ENCODE assay signal across 21 mouse cellular contexts in the genomic region with DNA sequence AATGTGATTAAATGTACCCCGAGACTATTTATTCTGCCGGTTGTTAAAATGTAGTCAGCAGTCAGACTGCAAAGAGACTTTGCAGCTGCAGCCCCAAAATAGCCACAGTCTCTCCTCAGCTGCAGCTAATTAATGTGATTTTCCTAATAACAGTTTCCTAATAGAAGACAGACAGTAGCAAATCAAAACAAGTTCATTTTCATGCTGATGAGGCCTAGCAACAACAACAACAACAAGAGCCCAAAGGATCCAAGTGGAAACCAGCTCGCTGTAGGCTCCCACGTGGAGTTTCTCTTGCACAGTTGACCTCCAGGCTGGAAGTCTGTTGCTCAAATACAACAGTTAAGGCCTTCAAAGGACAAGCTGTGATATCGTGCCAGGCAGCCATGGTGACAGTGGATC.
DNase-seq lines count a peak whose midpoint lies in the region; ATAC-seq and TF ChIP-seq lines count a peak whose summit lies in the region.
"Had no signal": no experiment of that assay in that cellular context is flagged by ENCODE, and none has a peak within 500 bp of the region (broad histone marks: within the 10 kb centered on the region; RNA-seq: fewer than 3 reads in every experiment).

No protein-coding gene starts in this region.

- no peak overlapping the region for H3K27ac ChIP-seq in hindbrain, postnatal 0 days
- H3K27ac ChIP-seq in hindbrain, embryonic 10.5 days, result no peak overlapping the region
- H3K27ac ChIP-seq: embryonic facial prominence, embryonic 15.5 days; heart, embryonic 10.5 days; hindbrain, embryonic 13.5 days; intestine, embryonic 15.5 days; left cerebral cortex, adult 2 months; limb, embryonic 10.5 days; liver, embryonic 12.5 days had no signal

- DNase-seq in hindbrain, postnatal 0 days (ENCODE audit: low spot score), result peak; percentile 36
- DNase-seq in hindbrain, embryonic 10.5 days (ENCODE audit: low spot score), result no peak
- DNase-seq in brain, adult 2 months (ENCODE audit: low read depth, low spot score), result peak; percentile 68
- peak; percentile 2 to 3 for DNase-seq in kidney, adult 8-10 months
- peak; percentile 34 to 44 for DNase-seq in kidney, postnatal 4 days
- no peak for DNase-seq in right cerebral cortex, postnatal 25 days
- no peak for DNase-seq in gastrocnemius, postnatal 10 days
- DNase-seq: adrenal gland, postnatal 25 days; cerebellum, adult 9-11 months; embryo, embryonic 11 days; heart, postnatal 10 days; thymus, postnatal 36 days had no signal

- H3K4me3 ChIP-seq in hindbrain, postnatal 0 days (ENCODE audit: low read length), result no peak overlapping the region
- H3K4me3 ChIP-seq in hindbrain, embryonic 10.5 days, result no peak overlapping the region
- H3K4me3 ChIP-seq: embryonic facial prominence, embryonic 15.5 days; heart, embryonic 10.5 days; hindbrain, embryonic 13.5 days; intestine, embryonic 15.5 days; left cerebral cortex, adult 2 months; limb, embryonic 10.5 days; liver, embryonic 12.5 days; myocyte had no signal

- 50% methylated on average over 5 of the region's 5 CpGs for WGBS in hindbrain, postnatal 0 days
- 76% methylated on average over 5 of the region's 5 CpGs for WGBS in hindbrain, embryonic 10.5 days

- H3K36me3 ChIP-seq in hindbrain, postnatal 0 days (ENCODE audit: insufficient read depth, low read length), result no peaks in the 10 kb centered on the region
- H3K36me3 ChIP-seq in hindbrain, embryonic 10.5 days, result no peaks in the 10 kb centered on the region
- H3K36me3 ChIP-seq: embryonic facial prominence, embryonic 15.5 days; heart, embryonic 10.5 days; hindbrain, embryonic 13.5 days; intestine, embryonic 15.5 days; limb, embryonic 10.5 days; liver, embryonic 12.5 days had no signal

- 0 out of 2 replicates have a peak, but pooled peaks have one; percentile 35 for ATAC-seq in hindbrain, postnatal 0 days
- ATAC-seq: intestine, embryonic 15.5 days; liver, embryonic 12.5 days had no signal

- H3K9me3 ChIP-seq in hindbrain, postnatal 0 days (ENCODE audit: low read length), result no peaks in the 10 kb centered on the region
- H3K9me3 ChIP-seq in hindbrain, embryonic 10.5 days, result no peaks in the 10 kb centered on the region
- H3K9me3 ChIP-seq: embryonic facial prominence, embryonic 15.5 days; heart, embryonic 10.5 days; hindbrain, embryonic 13.5 days; intestine, embryonic 15.5 days; limb, embryonic 10.5 days; liver, embryonic 12.5 days had no signal

- no peak for TF ChIP-seq CTCF in hindbrain, postnatal 0 days (IDR thresholded peaks at IDR 0.05; ENCODE audit: low read depth)

- no peak overlapping the region for H3K9ac ChIP-seq in hindbrain, postnatal 0 days (replicated peaks; ENCODE audit: low read length)
- H3K9ac ChIP-seq: embryonic facial prominence, embryonic 15.5 days; hindbrain, embryonic 13.5 days; intestine, embryonic 15.5 days; liver, embryonic 12.5 days had no signal

- no peak overlapping the region for H3K4me2 ChIP-seq in hindbrain, postnatal 0 days (ENCODE audit: low read depth, low read length)
- H3K4me2 ChIP-seq: embryonic facial prominence, embryonic 15.5 days; hindbrain, embryonic 13.5 days; intestine, embryonic 15.5 days; liver, embryonic 12.5 days; midbrain, embryonic 11.5 days had no signal

- no peaks in the 10 kb centered on the region for H3K4me1 ChIP-seq in hindbrain, postnatal 0 days (ENCODE audit: insufficient read depth, low read length)
- no peaks in the 10 kb centered on the region for H3K4me1 ChIP-seq in hindbrain, embryonic 10.5 days (replicated peaks)
- H3K4me1 ChIP-seq: hindbrain, embryonic 13.5 days; intestine, embryonic 15.5 days; liver, embryonic 12.5 days had no signal

- H3K27me3 ChIP-seq in hindbrain, postnatal 0 days (ENCODE audit: insufficient read depth, low read length), result no peaks in the 10 kb centered on the region
- H3K27me3 ChIP-seq in hindbrain, embryonic 10.5 days (ENCODE audit: insufficient read depth, poor library complexity, severe bottlenecking), result no peaks in the 10 kb centered on the region
- H3K27me3 ChIP-seq: embryonic facial prominence, embryonic 15.5 days; hindbrain, embryonic 13.5 days; intestine, embryonic 15.5 days; liver, embryonic 12.5 days had no signal

Comparison
In these comparisons a context has a peak if more than half of its experiments do, and no peak if none do; other contexts are left out.
1. DNase-seq: peak in hindbrain, postnatal 0 days (single experiment), brain, adult 2 months (single experiment), kidney, adult 8-10 months (2 of 2) and kidney, postnatal 4 days (2 of 2); none in hindbrain, embryonic 10.5 days (single experiment), right cerebral cortex, postnatal 25 days (single experiment) and gastrocnemius, postnatal 10 days (single experiment).